Mouse (Mus musculus) left cerebral cortex, adult 11 months (tissue): ENCODE results near the gene Tspo.
A peak's percentile ranks its signal among the peaks of the same experiment; 100 is the strongest.

Experiments used
- DNase-seq: peaks from one replicate; pipeline ENCODE4 v3.0.0; 2022; ENCODE audit warnings: low spot score

Gene Tspo

DNA sequence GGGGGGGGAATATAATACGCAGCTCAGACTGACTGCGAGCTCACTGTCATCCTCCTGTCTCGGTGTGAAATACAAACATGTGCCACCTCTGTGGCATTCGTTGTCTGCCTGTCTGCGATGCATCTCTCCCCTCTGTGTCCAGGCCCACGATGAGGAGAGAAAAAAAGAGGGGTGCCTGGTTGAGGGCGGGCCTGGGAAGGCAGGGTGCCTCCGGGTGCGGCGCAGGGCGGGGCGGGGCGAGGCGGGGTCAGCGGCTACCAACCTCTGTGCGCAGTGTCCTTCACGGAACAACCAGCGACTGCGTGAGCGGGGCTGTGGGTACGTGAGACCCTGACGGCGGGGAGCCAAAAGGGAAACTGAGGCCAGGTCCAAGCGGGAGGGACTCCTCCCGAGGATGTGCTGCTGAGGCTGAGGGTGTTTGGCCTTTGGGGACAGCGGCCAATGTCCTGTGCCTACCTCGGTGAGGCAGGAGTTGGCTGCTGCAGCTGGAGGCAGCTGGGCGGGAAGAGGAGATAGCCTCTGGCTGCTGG, at the start of gene Tspo, which contains the start of gene Mcat:
TSS of gene Tspo (plus strand) at position 266 of the 530 bp plus-strand sequence.
TSS of gene Mcat (minus strand) at position 461 of the 530 bp plus-strand sequence.
- DNase-seq, result no peak

DNA sequence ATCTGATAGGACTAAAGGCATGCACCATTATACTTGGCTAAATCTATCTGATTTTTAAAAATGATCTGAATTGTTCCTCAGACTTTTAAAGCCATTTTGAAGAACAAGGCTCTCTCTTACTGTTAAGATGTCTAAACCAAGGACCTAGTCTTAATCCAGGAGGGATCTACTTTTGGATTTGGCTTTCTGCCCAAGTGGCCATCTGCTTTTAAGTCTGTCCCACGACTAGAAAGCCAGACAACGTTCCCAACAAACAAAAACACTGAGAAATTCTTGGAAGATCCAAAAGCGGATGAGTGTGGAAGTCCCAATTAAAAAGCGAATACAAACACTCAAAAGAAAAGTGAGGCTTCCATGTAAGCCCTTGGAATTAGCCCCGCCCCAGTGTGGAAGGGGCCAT, 48.4 kb upstream of the Tspo start:
- no peak for DNase-seq

DNA sequence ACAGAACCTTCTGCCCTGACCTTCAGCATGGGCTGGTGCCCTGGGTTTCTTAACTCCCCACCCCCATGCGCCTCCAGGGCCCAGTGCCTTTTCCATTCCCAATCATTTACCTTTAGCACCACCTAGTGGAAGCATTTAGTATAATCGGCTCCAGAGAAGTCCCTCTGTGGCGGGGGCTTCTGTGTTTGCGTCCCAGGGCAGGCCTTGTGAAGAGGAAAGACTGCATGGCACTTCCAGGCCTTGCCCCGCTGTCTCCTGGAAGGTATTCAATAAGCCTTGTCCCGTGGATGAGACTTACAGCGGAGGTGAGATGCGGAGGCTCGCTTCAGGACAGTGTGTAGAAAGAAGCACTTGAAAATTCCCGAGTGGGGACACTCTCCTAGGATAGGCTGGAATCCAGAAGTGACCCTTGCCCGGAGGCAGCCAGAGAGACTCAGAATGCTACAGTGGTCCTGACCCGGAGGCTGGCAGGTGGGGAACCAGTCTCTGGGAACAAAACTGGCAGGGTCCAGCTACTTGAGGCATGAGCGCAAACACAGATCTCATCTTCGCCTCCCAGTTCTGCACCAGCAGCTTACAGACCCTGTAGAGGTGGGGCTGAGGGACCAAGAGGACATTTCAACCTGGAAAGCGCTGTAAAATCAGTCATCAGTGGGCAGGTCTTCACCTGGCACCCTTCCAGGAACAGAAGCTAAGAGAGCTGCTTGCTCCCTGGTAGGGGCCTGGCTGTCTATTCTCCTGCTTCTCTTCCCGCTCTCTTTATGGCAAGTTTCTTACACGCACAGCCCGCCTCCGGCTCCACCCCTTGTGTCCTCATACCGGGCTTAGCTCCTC, 45.0 kb upstream of the Tspo start:
- peak; percentile 28 for DNase-seq

DNA sequence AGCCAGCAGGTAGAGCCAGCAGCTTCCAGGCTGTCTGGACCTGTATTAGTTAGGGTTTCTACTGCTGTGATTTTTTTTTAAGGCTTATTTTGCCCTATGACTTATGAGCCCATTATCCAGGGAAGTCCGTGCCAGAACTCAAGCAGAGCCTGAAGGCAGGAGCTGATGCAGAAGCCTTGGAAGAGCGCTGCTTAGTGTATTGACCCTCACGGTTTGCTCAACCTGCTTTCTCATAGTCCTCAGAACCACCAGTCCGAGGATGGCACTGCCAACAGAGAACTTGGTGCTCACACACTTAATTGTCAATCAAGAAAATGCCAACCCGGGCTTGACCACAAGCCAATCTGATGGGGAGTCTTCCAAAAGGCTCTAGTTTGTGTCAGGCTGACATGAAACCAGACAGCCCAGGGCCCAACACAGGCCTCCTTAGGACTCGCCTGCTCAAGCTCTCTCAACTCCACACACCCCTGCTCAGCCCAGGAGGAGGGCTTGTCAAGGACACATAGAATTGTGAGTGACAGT, 42.5 kb upstream of the Tspo start:
- no peak for DNase-seq

DNA sequence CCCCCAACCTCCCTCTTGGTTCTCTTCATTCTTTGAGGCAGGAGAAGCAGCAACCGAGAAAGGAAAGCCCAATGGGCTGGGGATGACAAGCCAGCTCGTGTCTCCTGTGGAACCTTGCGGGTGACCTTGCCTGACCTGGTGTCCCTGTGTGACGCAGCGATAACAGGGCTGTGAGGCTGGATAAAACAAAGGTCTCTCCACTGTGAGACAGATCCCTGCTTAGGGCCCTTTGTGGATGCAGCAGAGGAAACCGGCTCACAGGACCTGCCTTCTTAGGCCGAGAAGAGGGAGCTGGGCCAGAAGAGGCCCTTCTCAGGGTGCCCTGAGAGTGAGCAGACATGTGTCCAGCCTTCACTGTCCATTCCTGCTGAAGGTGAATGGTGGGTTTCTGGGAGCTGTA, 40.2 kb upstream of the Tspo start:
- no peak for DNase-seq

DNA sequence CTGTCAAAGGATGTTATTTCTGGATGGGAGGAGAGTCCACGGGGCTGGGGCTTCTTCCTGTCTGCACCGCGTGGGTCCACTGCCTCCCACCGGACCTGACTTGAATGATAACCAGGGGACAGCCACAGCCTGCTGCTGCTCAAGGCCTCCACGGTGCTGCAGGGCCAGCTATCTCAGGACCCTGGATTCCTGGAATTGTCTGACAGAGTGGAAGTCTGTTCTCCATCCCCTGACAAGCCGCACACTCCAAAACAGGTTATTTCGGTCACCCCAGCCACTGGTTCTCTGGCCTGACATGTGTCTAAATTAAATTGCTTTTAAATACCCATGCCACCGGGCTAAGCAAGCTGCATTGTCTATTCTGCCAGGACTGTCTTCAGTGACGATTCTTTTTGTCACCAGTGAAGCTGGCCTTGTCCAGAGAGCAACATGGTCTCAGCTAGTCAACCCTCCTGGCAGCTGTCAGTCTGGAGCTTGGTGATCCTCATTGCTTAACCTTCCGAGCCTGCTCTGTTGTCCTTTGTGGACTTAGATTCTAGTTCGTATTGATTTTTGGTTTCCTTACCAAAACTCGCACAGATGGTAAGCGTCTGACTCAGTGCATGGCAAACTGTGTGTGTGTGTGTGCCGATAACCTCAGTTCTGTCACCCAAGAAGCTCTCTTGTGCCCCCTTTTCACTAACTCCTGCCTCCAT, 39.6 kb upstream of the Tspo start:
- no peak for DNase-seq

DNA sequence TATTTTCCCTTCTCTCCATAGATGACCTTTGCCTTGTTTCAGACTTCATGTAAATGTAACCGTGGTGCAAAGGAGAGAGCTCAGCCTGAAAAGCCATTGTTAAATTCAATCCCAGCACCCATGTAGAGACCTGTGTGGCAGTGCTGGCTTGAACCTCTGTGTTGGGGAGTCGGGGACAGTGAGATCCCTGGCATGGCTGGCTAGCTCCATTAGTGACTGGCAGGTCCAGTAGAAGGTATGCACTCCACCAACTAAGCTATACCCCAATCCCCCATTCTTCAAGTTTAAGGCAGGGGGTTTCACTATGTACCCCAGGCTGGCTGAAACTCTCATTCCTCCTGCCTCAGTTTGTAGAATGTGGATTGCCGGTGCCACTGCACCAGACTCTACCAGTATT, 39.1 kb upstream of the Tspo start:
- DNase-seq, result no peak

DNA sequence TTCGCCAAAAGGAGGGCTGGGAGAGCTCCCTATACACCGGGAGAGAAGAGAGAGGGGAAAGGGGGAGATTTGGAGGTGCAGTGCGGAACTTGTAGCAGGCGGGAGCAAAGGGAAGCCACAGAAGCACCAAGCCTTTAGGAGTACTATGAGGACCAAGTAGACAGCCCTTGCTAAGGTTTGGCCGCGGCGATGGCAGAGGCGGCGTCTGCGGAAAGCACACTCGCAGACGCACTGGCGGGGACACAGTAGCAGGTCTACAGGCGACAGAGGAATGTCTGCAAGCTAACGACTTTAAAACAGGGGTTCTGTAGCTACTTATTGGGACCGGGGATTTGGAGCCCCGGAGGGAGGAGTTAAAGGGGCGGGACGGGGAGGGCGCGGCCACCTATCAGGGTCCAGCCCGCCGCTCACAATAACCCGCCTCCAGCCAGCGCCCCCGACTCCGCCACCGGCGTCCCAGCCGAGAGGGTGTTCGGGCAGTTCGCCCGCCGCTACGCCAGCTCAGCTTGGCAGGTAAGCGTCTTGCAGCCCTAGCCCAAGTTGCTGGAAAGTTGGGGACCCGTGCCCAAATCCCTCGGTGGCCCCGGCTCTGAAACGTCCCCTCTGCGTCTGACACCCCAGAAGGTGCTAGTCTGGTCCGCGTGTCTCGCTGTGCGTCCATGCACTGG, 36.8 kb upstream of the Tspo start, which contains the start of gene Bik:
TSS of gene Bik (plus strand) at position 439 of the 668 bp plus-strand sequence.
- DNase-seq, result no peak

DNA sequence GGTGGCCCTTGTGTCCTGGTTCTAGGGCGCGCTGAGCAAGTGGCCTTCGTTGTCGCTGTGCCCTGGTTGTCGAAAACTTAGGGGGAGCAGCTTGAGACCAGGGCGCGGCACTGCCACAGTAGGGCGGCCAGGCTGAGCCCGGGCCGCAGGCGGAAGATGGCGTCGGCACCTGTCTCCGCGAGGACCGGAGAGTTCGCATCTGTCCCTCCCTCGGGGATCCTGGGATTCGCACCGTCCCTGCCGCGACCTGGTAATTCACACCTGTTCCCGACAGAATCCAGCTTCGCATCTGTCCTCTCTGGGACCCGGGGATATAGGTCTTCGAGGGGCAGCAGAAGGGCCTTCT, 36.3 kb upstream of the Tspo start:
- DNase-seq, result no peak

DNA sequence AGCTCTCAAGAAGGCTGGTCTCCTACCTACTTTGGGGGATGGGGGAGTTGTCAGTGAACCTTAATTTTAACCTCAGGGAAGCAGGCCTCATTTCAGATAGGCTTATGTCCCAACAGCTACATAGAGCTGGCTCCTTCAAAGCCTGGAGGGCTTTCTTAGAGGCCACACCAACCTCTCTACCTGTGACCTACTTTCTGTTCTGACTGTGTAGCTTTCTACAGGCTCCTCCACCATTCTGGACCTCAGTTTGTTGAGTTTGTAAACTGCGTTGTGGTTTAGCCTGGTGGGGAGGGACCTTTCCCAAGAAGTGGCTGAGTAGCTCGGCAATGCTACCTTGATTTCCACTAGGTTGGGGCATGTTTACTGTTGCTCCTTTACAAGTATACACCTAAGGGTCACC, 35.6 kb upstream of the Tspo start:
- no peak for DNase-seq

DNA sequence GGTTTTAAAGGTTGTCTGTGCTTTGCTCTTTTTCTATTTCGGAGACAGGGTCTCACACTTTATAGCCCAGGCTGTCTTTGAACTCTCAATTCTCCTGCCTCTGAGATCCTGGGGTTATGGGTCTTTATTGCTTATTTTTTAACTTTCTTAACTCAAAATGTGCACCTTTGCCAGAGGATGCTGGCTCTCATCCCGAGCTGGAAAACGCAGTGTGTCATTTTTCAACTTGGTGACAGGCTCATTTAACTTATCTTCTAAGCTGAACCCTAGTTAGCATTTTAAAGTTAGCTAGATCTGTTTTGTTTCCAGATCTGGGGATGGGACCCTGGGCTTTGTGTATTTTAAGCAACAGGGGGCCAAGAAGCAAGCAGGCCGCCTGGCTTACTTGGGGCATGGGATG, 34.5 kb upstream of the Tspo start:
- DNase-seq, result no peak

DNA sequence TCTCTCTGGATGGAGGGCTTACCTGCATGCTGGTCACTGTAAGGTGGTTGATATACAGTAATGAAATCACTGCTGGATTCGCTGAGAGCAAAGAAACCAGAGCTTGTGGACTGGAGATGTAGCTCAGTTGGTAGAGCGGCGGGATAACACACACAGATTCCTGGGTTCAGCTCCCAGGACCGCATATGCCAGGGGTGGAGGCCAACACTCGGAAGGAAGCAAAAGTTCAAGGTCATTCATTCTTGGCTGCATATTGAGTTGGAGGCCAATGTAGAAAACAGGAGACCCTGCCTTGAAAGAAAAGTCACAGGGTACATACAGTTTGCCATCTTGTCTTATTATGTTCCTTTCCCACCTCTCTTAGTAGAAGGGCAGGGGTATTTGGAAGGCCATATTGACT, 33.6 kb upstream of the Tspo start:
- DNase-seq, result no peak

DNA sequence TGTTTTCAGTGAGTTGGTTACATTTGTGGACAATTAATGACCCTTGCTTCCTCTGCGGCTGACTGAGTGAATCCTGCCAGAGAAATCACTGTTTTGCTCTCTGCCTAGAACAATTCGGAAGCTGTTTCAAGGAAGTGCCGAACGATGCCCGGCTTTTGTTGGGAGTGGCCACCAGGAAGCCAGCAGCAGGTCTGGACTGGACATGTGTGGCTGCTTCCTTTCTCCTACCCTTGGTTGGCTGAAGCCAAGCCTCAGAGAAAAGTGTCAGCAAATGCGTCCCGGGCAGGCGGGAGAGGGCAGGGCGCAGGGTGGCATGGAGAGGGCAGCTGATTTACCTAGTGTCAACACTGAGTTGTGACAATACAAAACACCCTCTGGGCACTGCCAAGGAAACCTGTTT, 33.2 kb upstream of the Tspo start:
- DNase-seq, result no peak

DNA sequence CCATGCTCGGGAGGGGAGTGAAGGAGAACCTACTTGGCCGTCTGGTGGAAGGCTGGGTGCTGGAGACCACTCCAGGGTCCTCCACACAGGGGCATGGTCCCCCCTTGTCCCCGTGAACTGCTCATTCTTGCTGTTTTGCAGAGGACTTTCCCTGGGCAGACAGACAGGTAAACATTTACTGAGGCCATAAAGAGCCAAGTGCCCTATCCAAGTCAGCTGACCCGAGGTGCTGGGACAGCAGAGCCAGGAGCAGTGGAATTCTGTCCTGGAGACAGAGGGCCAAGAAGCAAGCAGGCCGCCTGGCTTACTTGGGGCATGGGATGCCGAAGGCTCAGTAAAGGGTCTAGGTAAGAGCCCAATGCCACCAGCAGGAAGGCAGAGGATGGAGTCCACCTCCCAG, 32.7 kb upstream of the Tspo start:
- DNase-seq, result no peak

DNA sequence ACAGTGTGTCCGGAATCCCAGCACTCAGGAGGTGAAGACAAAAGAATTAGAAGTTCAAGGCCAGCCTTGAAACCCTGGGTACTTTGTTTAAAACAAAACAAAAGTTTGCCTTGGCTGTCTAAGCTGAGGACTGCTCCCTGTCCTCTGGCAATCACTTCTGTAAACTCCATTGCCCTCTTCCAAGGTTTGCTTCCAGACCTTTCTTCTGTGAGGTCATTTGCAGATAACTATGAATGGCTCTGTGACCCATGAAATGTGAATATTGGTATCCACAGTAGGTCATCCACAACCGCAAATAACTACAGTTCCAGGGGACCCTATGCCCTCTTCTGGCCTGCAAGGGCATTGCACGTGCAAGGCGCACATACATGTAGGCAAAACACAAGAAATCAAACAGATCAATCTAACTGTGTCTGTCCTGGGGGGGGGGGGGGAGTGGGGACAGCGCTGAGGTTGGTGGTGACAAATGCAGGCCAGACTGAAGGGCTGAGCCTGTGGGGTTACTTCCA, 31.4 kb upstream of the Tspo start:
- DNase-seq, result no peak

DNA sequence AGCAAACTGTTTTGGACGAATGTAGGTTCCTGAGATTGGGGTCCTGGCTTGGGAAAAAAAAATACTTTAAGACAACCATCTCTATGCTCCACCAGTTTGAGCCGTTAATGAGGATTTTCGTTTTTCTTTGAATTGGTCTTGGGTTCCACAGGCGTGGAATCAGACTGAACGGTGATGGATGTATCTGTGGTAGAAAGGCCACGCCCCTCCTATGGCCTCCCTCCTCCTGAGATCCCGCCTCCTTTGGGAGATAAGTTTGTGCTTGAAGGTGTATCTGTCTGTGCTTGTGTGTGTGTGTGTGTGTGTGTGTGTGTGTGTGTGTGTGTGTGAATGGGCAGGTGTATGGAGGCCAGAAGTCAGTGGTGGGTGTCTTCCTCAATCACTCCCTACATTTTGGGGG, 30.8 kb upstream of the Tspo start:
- no peak for DNase-seq

DNA sequence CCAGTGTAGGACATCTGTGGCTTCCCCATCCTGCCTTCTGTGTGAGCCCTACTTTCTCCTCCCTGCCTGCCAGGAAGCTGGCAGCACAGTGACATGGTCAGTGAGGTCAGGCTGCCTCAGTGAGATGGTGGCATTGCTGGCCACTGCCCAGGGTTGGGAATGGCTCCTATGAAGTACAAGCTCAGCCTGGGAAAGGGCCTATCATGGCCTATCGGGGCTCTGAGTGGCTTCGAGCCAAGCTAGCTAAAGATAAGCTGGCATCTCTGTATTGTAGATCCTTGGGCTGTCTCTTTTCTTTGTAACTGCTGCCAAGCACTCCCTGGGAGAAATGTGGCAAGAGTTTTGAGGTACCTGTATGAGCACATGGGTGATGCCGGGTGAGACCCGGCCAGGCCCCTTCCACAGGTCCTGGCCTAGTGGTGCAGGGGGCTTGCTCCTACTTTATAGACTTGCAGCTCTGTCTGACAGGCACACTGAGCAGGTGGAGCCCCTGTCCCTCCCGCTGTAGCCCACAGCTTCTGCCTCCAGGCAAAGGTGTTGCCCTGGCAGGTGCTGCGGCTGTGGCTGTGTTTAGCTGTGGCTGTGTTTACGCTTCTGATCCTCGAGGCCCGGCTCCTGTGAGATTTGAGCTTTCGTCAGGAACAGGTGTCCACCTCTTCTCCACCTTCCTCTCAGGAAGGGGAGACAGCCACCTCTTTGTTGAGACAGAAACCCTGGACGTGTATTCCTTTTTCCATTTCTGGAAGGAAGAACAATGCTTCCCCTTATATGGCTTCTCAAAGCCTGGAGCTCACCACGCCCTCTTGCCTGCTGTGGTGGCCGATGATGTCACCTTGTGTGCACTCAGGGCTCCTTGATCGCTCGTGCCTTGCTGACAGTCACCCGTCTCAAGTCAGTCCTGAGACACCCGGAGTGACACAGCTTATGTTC, 28.2 kb upstream of the Tspo start:
- DNase-seq, result no peak

DNA sequence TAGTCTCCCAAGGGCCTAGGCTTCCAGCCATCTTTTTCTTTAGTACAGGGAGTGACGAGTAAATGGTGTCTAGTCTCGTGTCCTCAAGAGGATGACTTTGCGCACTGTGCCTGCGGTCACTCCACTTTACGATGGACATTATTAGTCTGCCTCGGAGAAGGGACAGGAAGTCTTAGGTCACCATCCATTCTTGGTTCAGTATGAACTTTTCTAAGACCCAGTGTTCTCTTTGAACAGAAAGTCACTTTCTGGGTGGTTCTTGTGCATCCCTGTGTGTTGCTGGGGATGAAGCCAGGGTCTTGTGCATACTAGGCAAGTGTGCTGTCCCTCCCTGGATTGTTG, 27.5 kb upstream of the Tspo start:
- DNase-seq, result no peak

DNA sequence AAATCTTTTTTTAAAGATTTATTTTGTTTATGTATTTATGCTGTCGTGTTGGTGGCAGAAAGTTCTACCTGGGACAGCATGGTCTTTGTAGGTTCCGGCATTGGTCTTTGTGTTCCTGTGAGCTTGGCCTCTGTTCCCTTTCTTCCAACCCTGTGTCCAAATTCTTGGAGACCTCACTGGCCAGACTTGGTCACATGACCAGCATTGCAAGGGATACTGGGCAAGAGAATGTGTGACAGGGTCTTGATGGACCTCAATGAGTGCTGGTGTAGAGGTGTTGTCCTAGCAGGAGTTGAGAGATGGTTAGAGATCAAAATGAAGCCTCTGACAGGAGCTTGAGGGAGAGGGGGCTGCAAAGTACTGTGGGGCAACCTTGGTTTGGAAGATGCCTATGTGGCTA, 24.5 kb upstream of the Tspo start:
- DNase-seq, result no peak

DNA sequence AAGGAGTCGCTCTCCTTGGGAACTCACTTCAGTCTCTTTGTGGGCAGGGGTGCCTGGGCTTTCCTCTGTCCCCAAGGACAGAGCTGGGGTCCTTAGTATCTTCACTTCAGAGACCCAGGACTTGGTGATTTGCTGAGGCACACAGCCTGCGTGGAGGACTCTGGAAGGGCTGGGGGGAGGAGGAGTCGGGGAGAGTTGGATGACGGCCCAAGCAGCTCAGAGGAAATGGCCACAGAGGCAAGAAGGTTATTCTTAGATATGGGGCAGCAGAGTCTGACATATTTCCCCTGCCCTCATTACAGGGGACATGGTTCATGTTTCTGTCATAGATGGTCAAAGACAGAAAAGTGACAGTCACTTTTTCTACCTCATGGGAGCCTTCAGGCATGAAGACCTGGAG, 23.5 kb upstream of the Tspo start:
- DNase-seq, result no peak

DNA sequence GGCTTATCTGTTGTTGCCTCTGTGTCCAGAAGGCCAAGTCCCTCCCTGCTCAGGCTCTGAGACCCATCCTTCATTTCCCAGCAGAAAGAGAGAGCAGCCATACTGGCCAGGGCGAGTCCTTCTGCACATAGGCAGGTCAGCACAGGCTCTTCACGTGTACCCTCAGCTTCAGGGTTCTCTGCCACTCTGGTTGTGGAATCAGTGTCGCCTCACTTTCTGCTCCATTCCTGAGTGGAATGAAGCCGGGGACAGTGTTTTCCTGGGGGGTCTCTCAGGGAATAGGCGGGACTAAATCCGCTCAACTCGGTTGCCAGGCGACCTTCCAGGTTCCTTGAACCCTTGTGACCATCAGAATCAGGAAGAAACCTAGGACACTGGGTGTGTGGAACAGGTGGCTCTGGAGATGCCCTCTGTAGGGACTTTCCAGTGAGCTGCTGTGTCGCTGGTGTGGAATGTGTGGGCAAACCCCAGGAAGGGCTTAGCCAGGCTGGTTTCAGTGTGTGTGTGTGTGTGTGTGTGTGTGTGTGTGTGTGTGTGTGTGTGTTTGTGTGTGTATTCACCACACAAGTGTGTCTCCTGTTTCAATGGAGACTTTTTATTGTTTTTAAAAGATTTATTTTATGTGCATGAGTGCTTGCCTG, 21.6 kb upstream of the Tspo start:
- DNase-seq, result no peak
